Mouse (Mus musculus) kidney, adult 2 months (tissue): ENCODE measurements around the gene Uqcrq.

ENCODE experiments used
- CTCF ChIP-seq: fragments of 200-500 bp; conservative IDR thresholded peaks from 2 replicates; pipeline ENCODE4 v1.5.1; 2011; ENCODE audit warnings: low read depth, mild to moderate bottlenecking, control low read depth, low read length, moderate library complexity, mixed read lengths; ENCODE audit not compliant: insufficient read depth, insufficient read length
- POLR2A ChIP-seq: fragments of 200-500 bp; IDR thresholded peaks from one replicate; pipeline ENCODE4 v1.6.1; 2011; ENCODE audit warnings: low read depth, low read length, control low read depth

DNA sequence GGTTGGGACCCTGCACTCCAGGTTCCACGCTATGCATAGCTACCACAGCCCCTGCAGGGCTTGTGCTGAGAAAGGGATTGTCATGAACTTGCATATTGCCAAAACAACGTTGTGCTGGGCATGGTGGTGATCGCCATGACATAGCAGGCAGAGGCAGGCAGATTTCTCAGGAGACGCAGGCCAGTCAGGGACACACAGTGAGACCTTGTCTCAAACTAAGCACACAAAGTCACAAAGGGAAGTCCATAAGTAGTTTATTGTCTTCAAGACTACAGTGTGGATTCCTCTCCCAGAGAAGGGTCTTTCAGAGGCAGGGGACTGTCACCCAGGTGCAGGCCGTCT, 1.9 kb downstream of the Uqcrq start:
- TF ChIP-seq CTCF, result no peak
- TF ChIP-seq POLR2A, result no peak
